Mouse (Mus musculus) heart, embryonic 13.5 days (tissue): ENCODE measurements around the gene Gm11034. TPM values are rescaled to one million over a fixed set of nuclear protein-coding genes. Genes with fewer than 3 reads are reported as not detected.

Source experiments
- ATAC-seq: fragments of 200-750 bp; cut with Nextera tagmentation; 2 replicates; pipeline ENCODE4 v1.8.0; 2017; ENCODE audit warnings: moderate TSS enrichment; ENCODE audit not compliant: insufficient number of reproducible peaks, low FRiP score, low TSS enrichment; ENCODE audit errors: extremely low read depth
- H3K27ac ChIP-seq: fragments of 300-500 bp; sonication (generic); replicated peaks from 2 replicates; pipeline ENCODE4 v1.5.1; 2015; ENCODE audit warnings: moderate library complexity, mild to moderate bottlenecking, inconsistent platforms
- H3K27me3 ChIP-seq: fragments of 300-500 bp; sonication (generic); replicated peaks from 2 replicates; pipeline ENCODE4 v1.6.1; 2015; ENCODE audit warnings: mild to moderate bottlenecking, inconsistent platforms
- H3K36me3 ChIP-seq: fragments of 300-500 bp; sonication (generic); 2 replicates; pipeline ENCODE4 v1.6.1; 2015; ENCODE audit warnings: mild to moderate bottlenecking, inconsistent platforms
- H3K4me1 ChIP-seq: fragments of 300-500 bp; sonication (generic); 2 replicates; pipeline ENCODE4 v1.6.1; 2015; ENCODE audit warnings: inconsistent platforms
- H3K4me2 ChIP-seq: fragments of 300-500 bp; sonication (generic); 2 replicates; pipeline ENCODE4 v1.6.1; 2015; ENCODE audit warnings: inconsistent platforms, mild to moderate bottlenecking, moderate library complexity
- H3K4me3 ChIP-seq: fragments of 300-500 bp; sonication (generic); 2 replicates; pipeline ENCODE4 v1.5.1; 2015; ENCODE audit warnings: moderate library complexity, mild to moderate bottlenecking, inconsistent platforms
- H3K9ac ChIP-seq: fragments of 300-500 bp; sonication (generic); 2 replicates; pipeline ENCODE4 v1.6.1; 2015; ENCODE audit warnings: inconsistent platforms, mild to moderate bottlenecking, moderate library complexity
- H3K9me3 ChIP-seq: fragments of 300-500 bp; sonication (generic); 2 replicates; pipeline ENCODE4 v1.6.1; 2016; ENCODE audit warnings: inconsistent platforms
- WGBS: fragments of 180-500 bp; shearing (Covaris S2); methylation state at CpG from one replicate; pipeline ENCODE4 v1.1.7; 2015; ENCODE audit warnings: mixed read lengths; 5-methylcytosine and 5-hydroxymethylcytosine counted together
- polyA plus RNA-seq: library from polyadenylated mRNA; unstranded; fragments of >200 nt; fragmentation: Nextera tagmentation; extraction: Ambion mirVana; gene quantifications from 2 replicates; pipeline ENCODE4 v1.2.1, GENCODE M21; 2015

The Gm11034 gene
- polyA plus RNA-seq, 1 experiment from 2014 or later: not detected

DNA sequence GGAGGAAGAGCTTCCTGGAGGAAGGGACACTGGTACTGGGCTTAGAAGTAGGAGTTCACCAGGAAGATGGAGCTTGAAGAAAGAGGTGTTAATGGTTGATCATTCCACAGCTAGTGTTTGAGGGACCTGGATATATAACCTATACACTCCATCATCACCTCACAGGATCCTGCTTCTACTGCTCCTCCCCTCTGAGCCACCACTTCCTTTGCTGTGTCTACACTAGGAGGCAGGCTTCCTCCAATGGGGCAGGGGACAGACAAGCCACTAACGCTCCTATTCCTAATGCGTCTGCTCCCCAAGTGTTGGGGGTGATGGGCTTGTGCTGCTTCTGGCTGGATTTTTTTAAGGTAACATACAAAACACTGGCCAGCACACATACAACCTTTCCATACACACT lies 2.7 kb downstream of the Gm11034 start:
- H3K27me3 ChIP-seq: peaks cover 28% of the 10 kb centered on the region
- H3K36me3 ChIP-seq: no peaks in the 10 kb centered on the region
- H3K4me3 ChIP-seq: no peak overlapping the region
- no peak overlapping the region for H3K4me2 ChIP-seq
- no peaks in the 10 kb centered on the region for H3K4me1 ChIP-seq
- no peak overlapping the region for H3K9ac ChIP-seq
- ATAC-seq: no peak
- no peaks in the 10 kb centered on the region for H3K9me3 ChIP-seq
- H3K27ac ChIP-seq: no peak overlapping the region
- WGBS: 63% methylated on average over 2 of the region's 2 CpGs

DNA sequence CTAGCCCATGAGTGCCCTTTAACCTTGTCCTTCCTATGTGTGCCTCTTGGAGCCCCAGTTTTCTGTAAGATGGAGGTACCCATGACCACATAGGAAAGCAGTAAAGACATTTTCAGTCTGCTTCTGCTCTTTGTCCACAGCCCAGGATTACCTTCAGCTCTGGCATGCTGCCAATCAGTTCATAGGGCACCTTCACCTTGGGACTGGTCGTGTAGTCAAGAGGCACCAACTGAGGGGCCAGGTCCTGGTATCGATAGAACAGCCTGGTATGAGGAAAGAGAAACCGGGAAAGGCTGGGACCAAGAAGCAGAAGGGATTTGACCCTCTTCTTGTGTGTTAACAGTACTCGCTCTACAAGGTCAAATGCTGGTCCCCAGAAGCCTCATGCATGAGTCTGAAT lies 3.2 kb downstream of the Gm11034 start:
- Histone ChIP-seq H3K27ac (no peak overlapping the region), H3K27me3 (peaks cover 24% of the 10 kb centered on the region), H3K4me1 (no peaks in the 10 kb centered on the region), H3K9me3 (no peaks in the 10 kb centered on the region), H3K4me3 (no peak overlapping the region), H3K4me2 (no peak overlapping the region), H3K36me3 (no peaks in the 10 kb centered on the region), H3K9ac (no peak overlapping the region)
- ATAC-seq: no peak
- WGBS: 57% methylated on average over 4 of the region's 4 CpGs

DNA sequence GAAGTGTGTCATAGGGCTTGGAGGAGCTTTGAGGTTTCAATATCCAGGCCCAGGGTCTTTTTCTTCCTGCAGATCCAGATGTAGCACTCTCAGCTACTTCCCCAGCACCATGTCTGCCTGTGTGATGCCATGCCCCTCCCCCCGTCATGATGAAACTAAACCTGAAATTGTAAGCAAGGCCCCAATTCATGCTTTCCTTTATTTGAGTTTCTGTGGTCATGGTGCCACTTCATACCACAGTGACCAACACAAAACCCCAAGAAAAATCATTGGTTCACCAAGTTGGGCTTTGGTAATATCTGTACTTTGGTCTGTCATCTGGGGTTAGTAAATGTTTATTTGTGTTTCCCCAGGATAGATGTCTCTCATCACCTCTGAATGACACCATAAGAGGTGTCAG lies 4.9 kb downstream of the Gm11034 start:
- Histone ChIP-seq H3K4me3 (no peak overlapping the region), H3K27ac (no peak overlapping the region), H3K4me2 (no peak overlapping the region), H3K27me3 (peaks cover 8% of the 10 kb centered on the region; the same call in 1 of the 2 replicates), H3K4me1 (no peaks in the 10 kb centered on the region), H3K9ac (no peak overlapping the region), H3K36me3 (no peaks in the 10 kb centered on the region), H3K9me3 (peaks cover 13% of the 10 kb centered on the region)
- 71% methylated on average over 1 of the region's 1 CpGs for WGBS
- ATAC-seq: no peak

DNA sequence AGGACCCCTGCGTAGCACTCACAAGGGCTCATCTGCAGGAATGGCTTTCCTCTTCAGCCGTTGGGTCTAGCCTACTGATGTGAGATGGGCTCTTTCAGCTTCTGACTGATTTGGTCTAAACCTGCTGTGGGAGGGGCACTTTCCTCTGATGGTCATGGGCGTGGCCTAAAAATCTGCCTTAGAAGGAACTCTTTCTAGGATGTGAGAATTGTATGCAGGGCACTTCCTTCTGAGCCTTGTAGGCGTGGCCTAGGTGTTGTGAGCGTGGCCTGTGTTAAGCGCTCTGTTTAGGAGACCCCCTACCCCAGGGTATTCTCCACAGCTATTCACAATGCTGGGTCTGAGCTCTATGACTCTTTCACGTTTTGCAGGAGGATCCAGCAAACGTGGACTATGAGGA lies 15.4 kb downstream of the Gm11034 start:
- no peak for ATAC-seq
- no peaks in the 10 kb centered on the region for H3K4me1 ChIP-seq
- H3K9ac ChIP-seq: no peak overlapping the region
- H3K27ac ChIP-seq: no peak overlapping the region
- H3K4me2 ChIP-seq: no peak overlapping the region
- 42% methylated on average over 8 of the region's 8 CpGs for WGBS
- no peaks in the 10 kb centered on the region for H3K27me3 ChIP-seq
- peaks cover 17% of the 10 kb centered on the region for H3K9me3 ChIP-seq
- no peak overlapping the region for H3K4me3 ChIP-seq
- H3K36me3 ChIP-seq: no peaks in the 10 kb centered on the region

DNA sequence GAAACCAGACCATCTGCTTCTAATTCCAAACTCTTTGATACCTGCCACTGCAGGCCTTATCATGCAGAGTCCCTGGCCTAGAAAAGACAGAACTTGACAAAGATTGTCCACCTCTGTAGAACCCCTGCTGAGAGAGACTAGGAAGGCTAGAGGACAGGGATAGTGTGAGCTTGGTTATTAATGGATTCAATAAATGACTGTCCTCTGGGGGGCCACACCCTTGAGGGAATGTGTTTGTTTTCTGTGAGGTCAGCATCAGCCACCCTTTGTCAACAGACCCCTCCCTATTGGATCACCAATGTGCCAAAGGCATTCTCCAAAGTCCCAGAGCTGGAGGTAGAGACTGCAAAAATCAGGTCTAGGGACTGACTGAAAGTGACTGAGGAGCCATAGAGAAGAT lies 21.4 kb downstream of the Gm11034 start:
- Histone ChIP-seq H3K27ac (no peak overlapping the region), H3K9me3 (no peaks in the 10 kb centered on the region), H3K9ac (no peak overlapping the region), H3K36me3 (no peaks in the 10 kb centered on the region), H3K27me3 (no peaks in the 10 kb centered on the region), H3K4me3 (no peak overlapping the region), H3K4me1 (no peaks in the 10 kb centered on the region), H3K4me2 (no peak overlapping the region)
- no peak for ATAC-seq

DNA sequence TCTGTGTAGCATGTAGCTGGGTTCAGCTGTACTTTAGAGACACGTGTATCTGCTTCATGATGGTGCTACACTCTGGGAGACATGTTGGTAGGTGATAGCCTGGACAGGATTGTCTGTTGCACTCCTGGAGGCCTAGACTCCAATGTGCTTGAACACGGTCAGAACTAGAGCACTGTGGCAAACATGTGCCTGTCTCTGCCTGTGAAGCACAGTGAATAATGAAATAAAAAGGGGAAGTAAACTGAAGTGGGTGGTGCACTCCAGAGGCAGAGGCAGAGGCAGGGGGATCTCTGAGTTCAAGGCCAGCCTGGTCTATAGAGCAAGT lies 23.3 kb downstream of the Gm11034 start:
- 69% methylated on average over 2 of the region's 2 CpGs for WGBS
- H3K9ac ChIP-seq: no peak overlapping the region
- no peak overlapping the region for H3K4me3 ChIP-seq
- no peaks in the 10 kb centered on the region for H3K4me1 ChIP-seq
- H3K36me3 ChIP-seq: no peaks in the 10 kb centered on the region
- H3K9me3 ChIP-seq: no peaks in the 10 kb centered on the region
- H3K27ac ChIP-seq: 0 out of 2 replicates have a peak overlapping the region, but pooled peaks have one; percentile 8
- no peak for ATAC-seq
- H3K27me3 ChIP-seq: no peaks in the 10 kb centered on the region
- no peak overlapping the region for H3K4me2 ChIP-seq

DNA sequence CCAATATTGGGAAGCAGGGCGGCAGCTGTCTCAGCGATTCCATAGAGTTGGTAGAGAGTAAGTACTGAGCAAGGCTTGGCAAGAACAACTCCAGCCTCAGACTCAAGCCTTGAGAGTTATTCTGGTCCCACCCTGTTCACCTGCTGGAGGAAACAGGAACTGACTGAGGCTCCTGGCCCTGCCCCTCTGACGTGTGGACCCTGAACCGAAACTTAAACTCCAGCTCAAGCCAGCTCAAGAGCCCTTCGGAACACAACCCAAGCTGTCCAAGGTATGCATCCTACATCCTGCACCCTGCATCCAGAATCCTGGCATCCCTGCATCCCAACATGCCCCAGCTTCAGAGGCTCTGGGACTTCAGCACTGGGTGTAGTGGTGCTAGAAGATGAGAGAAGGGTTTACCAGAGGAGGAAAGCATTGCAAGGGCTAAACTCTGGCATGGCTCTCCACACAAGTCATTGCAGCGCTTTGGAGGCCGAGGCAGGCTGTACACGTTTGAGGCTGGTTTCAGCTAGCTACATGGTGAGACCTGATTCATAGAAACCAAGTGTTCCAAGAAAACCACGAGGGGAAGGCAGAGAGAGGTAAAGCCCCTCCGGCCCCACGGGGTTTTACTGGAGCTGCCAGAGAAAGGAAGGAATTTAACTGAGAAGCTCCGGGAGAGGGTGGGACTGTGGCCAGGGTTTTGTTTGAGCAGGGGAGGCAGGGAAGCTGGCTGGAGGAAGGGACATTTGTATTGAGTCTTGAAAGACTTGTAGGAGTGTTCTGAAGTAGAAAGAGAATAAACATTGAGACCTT lies 23.8 kb downstream of the Gm11034 start, which contains the start of gene Hsh2d:
Hsh2d (plus strand) TSS at position 222 of the 798 bp plus-strand sequence.
- Histone ChIP-seq H3K9ac (no peak within 1 kb of the TSS), H3K4me2 (no peak within 1 kb of the TSS), H3K36me3 (no peaks in the 10 kb centered on the region), H3K27me3 (no peaks in the 10 kb centered on the region), H3K4me3 (no peak within 1 kb of the TSS), H3K27ac (0 out of 2 replicates have a peak within 1 kb of the TSS, but pooled peaks have one; percentile 8), H3K4me1 (no peaks in the 10 kb centered on the region), H3K9me3 (no peaks in the 10 kb centered on the region)
- WGBS: 62% methylated on average over 12 of the region's 12 CpGs
- ATAC-seq: no peak

DNA sequence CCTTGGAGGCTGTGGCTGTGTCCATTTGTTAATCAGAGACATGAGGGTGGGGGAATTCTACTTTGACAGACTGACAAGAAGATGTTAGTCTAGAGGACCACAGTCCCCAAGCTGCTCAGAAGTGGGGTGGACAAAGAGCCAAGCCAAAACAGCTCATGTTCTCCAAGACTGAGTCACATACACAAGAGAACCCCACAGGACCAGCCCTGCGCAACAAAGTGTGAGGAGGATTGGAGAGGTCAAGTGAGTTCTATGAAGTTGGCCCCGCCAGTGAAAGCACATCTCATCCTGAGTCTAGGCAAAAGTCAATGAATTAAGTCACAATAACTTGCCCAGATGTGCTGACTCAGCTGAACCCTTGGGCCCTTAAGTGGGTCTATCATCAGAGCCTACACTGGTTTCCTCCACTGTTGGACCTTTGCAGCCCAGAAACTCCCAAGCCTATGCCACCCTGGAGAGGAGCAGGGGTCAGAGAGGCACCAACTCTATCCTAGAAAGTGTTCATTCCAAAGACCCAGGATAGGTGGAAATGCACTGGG lies 25.6 kb downstream of the Gm11034 start:
- Histone ChIP-seq H3K4me2 (no peak overlapping the region), H3K27ac (no peak overlapping the region), H3K9me3 (no peaks in the 10 kb centered on the region), H3K4me3 (no peak overlapping the region), H3K27me3 (no peaks in the 10 kb centered on the region), H3K4me1 (no peaks in the 10 kb centered on the region), H3K36me3 (no peaks in the 10 kb centered on the region), H3K9ac (no peak overlapping the region)
- ATAC-seq: no peak
- 68% methylated on average over 2 of the region's 2 CpGs for WGBS

DNA sequence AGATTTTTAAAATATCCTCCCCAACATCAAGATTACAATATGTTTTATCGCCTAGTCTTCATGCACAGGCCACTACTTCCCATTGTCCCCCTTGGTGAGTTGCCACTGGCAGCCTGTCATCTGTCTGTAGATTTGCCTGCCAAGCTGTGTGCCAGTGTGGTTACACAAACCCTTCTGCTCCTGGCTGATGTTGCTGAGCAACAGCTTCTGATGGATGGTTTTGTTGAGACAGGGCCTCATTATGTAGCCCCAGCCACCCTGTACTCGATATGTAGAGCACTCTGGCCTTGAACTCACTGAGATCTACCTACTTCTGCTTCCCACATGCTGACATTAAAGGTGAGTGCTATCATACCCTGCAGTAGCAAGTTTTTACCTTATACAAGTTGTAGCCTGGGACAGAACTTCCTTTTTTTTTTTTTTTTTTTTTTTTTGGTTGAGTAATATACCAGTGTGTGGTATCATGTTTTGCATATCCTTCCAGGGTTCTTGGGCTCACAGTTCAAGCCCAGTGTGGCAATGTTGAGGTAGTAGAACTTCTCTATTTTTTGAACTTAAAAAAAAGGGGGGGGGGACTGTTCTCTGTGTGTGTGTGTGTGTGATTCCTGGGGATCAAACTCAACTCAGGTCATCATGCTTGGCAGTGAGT lies 29.8 kb downstream of the Gm11034 start:
- no peak overlapping the region for H3K4me3 ChIP-seq
- H3K4me1 ChIP-seq: no peaks in the 10 kb centered on the region
- no peaks in the 10 kb centered on the region for H3K9me3 ChIP-seq
- peaks cover 39% of the 10 kb centered on the region for H3K36me3 ChIP-seq
- no peaks in the 10 kb centered on the region for H3K27me3 ChIP-seq
- WGBS: 80% methylated on average over 2 of the region's 2 CpGs
- H3K4me2 ChIP-seq: no peak overlapping the region
- ATAC-seq: no peak
- H3K9ac ChIP-seq: no peak overlapping the region
- H3K27ac ChIP-seq: no peak overlapping the region

DNA sequence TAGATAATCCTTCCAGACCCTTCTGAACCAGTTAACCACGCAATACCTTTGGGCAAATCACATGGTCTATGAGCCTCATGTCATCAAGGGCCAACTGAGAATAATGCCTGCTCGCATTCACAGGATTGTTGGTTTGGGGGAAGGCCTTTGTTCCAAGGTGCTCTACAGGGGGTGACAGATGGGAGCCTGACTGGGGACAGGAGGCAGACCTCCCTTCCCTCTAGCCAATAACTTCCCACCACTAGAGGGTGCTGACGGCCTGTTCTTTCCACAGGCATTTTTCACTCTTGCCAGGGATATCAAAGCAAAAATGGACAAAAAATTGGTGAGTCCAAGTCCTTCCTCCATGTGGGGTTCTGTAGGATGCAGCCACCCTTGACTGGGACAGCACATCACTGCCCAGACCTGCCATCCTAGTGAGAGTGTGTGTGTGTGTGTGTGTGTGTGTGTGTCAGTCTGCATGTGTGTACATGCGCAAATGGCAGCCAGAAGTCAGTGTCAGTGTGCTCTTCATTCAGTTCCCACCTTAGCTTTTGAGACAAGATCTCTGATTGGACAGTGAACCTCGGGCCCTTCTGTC lies 36.0 kb downstream of the Gm11034 start:
- H3K36me3 ChIP-seq: peaks cover 99% of the 10 kb centered on the region
- no peak for ATAC-seq
- no peak overlapping the region for H3K27ac ChIP-seq
- no peak overlapping the region for H3K4me2 ChIP-seq
- no peak overlapping the region for H3K4me3 ChIP-seq
- no peak overlapping the region for H3K9ac ChIP-seq
- H3K27me3 ChIP-seq: no peaks in the 10 kb centered on the region
- no peaks in the 10 kb centered on the region for H3K4me1 ChIP-seq
- H3K9me3 ChIP-seq: no peaks in the 10 kb centered on the region
- 57% methylated on average over 5 of the region's 5 CpGs for WGBS

DNA sequence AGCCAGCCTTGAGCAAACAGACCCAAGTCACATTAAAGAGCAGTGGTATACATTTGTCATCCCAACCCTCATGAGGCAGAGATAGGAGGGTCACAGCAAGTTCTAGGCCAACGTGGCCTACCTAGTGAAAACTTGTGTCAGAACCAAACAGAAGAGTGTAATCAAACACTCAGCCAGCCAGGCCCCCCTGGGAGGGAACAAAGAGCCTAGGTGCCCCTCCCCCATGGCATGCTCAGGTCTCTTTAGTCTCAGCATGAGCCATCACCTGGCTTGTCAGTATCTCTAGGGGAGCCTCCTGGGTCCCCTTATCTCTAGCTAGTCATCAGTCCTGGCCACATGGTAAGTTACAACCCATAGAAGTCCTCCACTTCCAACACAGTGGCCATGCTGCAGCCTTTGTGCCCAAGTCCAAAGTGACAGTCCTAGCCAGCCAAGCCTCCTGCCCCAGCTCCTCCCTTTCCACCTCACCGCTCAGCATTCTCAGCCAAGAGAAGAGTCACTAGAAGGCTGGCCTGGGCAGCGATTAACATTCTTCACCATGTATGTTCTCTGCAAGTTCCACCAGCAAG lies 43.7 kb downstream of the Gm11034 start:
- Histone ChIP-seq H3K4me1 (0 out of 2 replicates have a peak, but pooled peaks cover 5% of the 10 kb centered on the region), H3K36me3 (peaks cover 86% of the 10 kb centered on the region), H3K9me3 (no peaks in the 10 kb centered on the region), H3K4me2 (no peak overlapping the region), H3K4me3 (no peak overlapping the region), H3K27ac (no peak overlapping the region), H3K9ac (no peak overlapping the region), H3K27me3 (no peaks in the 10 kb centered on the region)
- 75% methylated on average over 3 of the region's 3 CpGs for WGBS
- no peak for ATAC-seq
